Mouse (Mus musculus) myocyte (in vitro differentiated cells): ENCODE results near the gene Sh3kbp1. TPM values are rescaled to one million over a fixed set of nuclear protein-coding genes. Genes with fewer than 3 reads are reported as not detected.

Source experiments
- H3K27me3 ChIP-seq: one replicate; pipeline ENCODE4 v1.6.1; 2011; ENCODE audit not compliant: control insufficient read depth, insufficient read depth, insufficient read length
- H3K36me3 ChIP-seq: one replicate; pipeline ENCODE4 v1.6.1; 2011; ENCODE audit not compliant: control insufficient read depth, insufficient read depth
- H3K4me2 ChIP-seq: one replicate; pipeline ENCODE4 v1.6.1; 2011; ENCODE audit warnings: low read depth, control low read depth
- H3K4me3 ChIP-seq: one replicate; pipeline ENCODE4 v1.5.1; 2011; ENCODE audit warnings: mild to moderate bottlenecking, control low read depth, moderate library complexity
- H3K79me2 ChIP-seq: one replicate; pipeline ENCODE4 v1.6.1; 2011; ENCODE audit not compliant: control insufficient read depth, insufficient read depth
- H3ac ChIP-seq: one replicate; pipeline ENCODE4 v1.6.1; 2011; ENCODE audit not compliant: control insufficient read depth, insufficient read length
- CEBPB ChIP-seq: IDR thresholded peaks from 2 replicates; pipeline ENCODE4 v1.6.1; 2011; ENCODE audit warnings: mild to moderate bottlenecking, moderate library complexity; ENCODE audit not compliant: poor library complexity, insufficient read depth, severe bottlenecking
- E2F4 ChIP-seq: IDR thresholded peaks from one replicate; pipeline ENCODE4 v1.6.1; 2011; ENCODE audit warnings: mild to moderate bottlenecking, control low read depth, moderate library complexity; ENCODE audit not compliant: insufficient read depth
- MAX ChIP-seq: IDR thresholded peaks from one replicate; pipeline ENCODE4 v1.6.1; 2011; ENCODE audit warnings: low read depth, mild to moderate bottlenecking, control low read depth
- MYOD1 ChIP-seq, 3 experiments: IDR thresholded peaks; one replicate each; pipeline ENCODE4 v1.6.1; 2011; ENCODE audit warnings: control low read depth in 2 of 3, low read depth in 2 of 3, mild to moderate bottlenecking in 2 of 3, moderate library complexity in 1 of 3; ENCODE audit not compliant: insufficient read length in 2 of 3, control insufficient read depth in 1 of 3
- MYOG ChIP-seq, 3 experiments: IDR thresholded peaks; one replicate each; pipeline ENCODE4 v1.6.1; 2011; ENCODE audit warnings: control low read depth in 2 of 3, low read depth in 2 of 3, mild to moderate bottlenecking in 2 of 3; ENCODE audit not compliant: insufficient read length in 2 of 3, control insufficient read depth in 1 of 3, insufficient read depth in 1 of 3
- POLR2A ChIP-seq: IDR thresholded peaks from one replicate; pipeline ENCODE4 v1.6.1; 2011; ENCODE audit warnings: low read depth, mild to moderate bottlenecking, control low read depth, moderate library complexity; ENCODE audit not compliant: insufficient read length
- POLR2AphosphoS2 ChIP-seq: IDR thresholded peaks from one replicate; pipeline ENCODE4 v1.6.1; 2011; ENCODE audit warnings: low read depth, control low read depth; ENCODE audit not compliant: insufficient read length
- REST ChIP-seq: IDR thresholded peaks from one replicate; pipeline ENCODE4 v1.6.1; 2011; ENCODE audit warnings: mild to moderate bottlenecking, control low read depth, moderate library complexity; ENCODE audit not compliant: insufficient read depth, insufficient read length
- SRF ChIP-seq: IDR thresholded peaks from one replicate; pipeline ENCODE4 v1.6.1; 2011; ENCODE audit warnings: low read depth; ENCODE audit not compliant: control insufficient read depth, insufficient read length
- TCF12 ChIP-seq: IDR thresholded peaks from one replicate; pipeline ENCODE4 v1.6.1; 2011; ENCODE audit warnings: mild to moderate bottlenecking, control low read depth; ENCODE audit not compliant: poor library complexity, insufficient read depth, severe bottlenecking
- TCF3 ChIP-seq: IDR thresholded peaks from one replicate; pipeline ENCODE4 v1.6.1; 2011; ENCODE audit warnings: low read depth, control low read depth; ENCODE audit not compliant: insufficient read length
- USF1 ChIP-seq: IDR thresholded peaks from one replicate; pipeline ENCODE4 v1.6.1; 2011; ENCODE audit warnings: low read depth, mild to moderate bottlenecking, control low read depth, moderate library complexity
- polyA plus RNA-seq: library from polyadenylated mRNA; unstranded; fragments of >200 nt; fragmentation: generic; extraction: Trizol; gene quantifications from one replicate; pipeline ENCODE4 v1.2.1, GENCODE M21; 2012; ENCODE audit warnings: missing spikeins

Sh3kbp1 gene
- polyA plus RNA-seq, 1 experiment = 31.7 TPM

DNA sequence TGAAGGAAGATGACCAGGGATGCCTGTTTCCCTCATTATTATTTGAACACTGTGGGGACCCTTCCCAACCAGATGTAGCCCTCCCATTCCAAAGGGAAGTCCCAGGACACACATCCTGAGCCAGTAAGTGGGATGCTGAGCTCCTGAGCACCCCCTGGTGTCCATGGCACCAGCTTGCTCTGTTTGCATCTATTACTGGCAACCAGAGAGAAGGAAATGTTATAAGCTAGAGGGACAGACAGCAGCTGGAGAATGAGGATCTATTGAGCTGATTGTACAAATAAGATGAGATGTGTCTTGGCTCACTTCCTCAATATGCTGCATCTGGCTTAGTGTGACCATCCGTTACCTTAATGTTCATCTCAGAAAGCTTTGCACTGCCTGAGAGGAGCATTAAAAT, 124.8 kb downstream of the Sh3kbp1 start:
- H3ac ChIP-seq = no peak overlapping the region
- H3K4me2 ChIP-seq = no peak overlapping the region
- H3K36me3 ChIP-seq = no peaks in the 10 kb centered on the region
- no peak overlapping the region for H3K4me3 ChIP-seq
- H3K27me3 ChIP-seq = no peaks in the 10 kb centered on the region
- TF ChIP-seq TCF3 (no peak), POLR2AphosphoS2 (no peak), CEBPB (no peak), USF1 (no peak), E2F4 (no peak), SRF (no peak), MAX (no peak), REST (no peak), MYOD1 (IDR thresholded peaks at IDR 0.05; ENCODE audit: control insufficient read depth in 1 of 3, insufficient read length in 2 of 3, low read depth in 2 of 3) (no peak), MYOG (IDR thresholded peaks at IDR 0.05; ENCODE audit: control insufficient read depth in 1 of 3, insufficient read depth in 1 of 3, insufficient read length in 2 of 3, low read depth in 2 of 3) (no peak), TCF12 (no peak), POLR2A (no peak)
- peaks cover 24% of the 10 kb centered on the region for H3K79me2 ChIP-seq

GRCm38 (mm10) chrX:159756261-159756660, 129.2 kb downstream of the Sh3kbp1 start:
- no peaks in the 10 kb centered on the region for H3K27me3 ChIP-seq
- TF ChIP-seq CEBPB (no peak), MYOG (IDR thresholded peaks at IDR 0.05; ENCODE audit: control insufficient read depth in 1 of 3, insufficient read depth in 1 of 3, insufficient read length in 2 of 3, low read depth in 2 of 3) (no peak), USF1 (no peak), MAX (no peak), E2F4 (no peak), POLR2A (no peak), REST (no peak), TCF12 (no peak), POLR2AphosphoS2 (no peak), TCF3 (no peak), MYOD1 (IDR thresholded peaks at IDR 0.05; ENCODE audit: control insufficient read depth in 1 of 3, insufficient read length in 2 of 3, low read depth in 2 of 3) (no peak), SRF (no peak)
- peaks cover 10% of the 10 kb centered on the region for H3K79me2 ChIP-seq
- no peaks in the 10 kb centered on the region for H3K36me3 ChIP-seq
- H3K4me3 ChIP-seq = no peak overlapping the region
- no peak overlapping the region for H3ac ChIP-seq
- no peak overlapping the region for H3K4me2 ChIP-seq

DNA sequence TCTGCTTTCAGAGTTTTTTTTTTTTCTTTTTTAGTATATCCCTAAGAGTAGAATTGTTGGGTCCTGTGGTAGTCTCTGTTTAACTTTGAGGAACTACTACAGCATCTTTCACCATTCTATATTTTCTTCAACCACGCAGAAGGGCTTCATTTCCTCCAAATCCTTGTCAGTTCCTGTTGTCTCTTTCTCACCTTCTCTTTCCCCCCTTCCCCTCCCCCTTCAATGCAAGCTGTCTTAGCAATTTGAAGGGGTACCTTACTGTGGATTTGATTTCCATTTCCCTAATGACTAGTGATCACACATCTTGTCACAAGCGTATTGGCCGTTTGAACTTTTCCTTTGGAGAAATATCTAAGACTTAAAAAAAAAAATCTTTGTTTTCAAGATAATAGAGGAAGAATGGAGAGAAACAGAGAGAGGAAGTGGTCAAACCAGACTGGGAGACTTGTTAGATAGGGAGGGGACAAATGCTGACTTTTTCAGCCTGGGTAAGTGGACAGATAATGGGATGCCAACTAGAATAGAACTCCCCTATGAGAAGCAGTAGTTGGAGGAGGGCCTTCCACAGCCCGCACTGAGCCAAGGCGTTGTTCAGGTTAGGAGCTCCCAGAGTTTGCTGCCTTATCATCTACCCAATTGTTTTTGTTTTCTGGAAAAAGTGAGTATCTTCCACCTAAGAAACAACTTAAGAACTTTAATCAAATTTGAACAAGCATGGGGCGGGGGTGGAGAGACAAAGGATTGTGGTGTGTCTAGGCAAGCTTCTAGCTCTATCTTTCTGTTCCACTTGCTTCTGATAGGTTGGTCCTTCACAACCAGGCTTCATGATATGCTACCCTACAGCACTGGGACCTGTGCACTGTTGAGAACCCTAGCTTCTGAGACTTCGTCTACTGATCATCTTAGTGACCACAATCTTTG, 130.1 kb downstream of the Sh3kbp1 start:
- Histone ChIP-seq H3K4me3 (no peak overlapping the region), H3K4me2 (no peak overlapping the region), H3K36me3 (no peaks in the 10 kb centered on the region), H3ac (no peak overlapping the region), H3K79me2 (peaks cover under 1% of the 10 kb centered on the region), H3K27me3 (no peaks in the 10 kb centered on the region)
- TF ChIP-seq REST (no peak), MAX (no peak), POLR2AphosphoS2 (no peak), MYOD1 (IDR thresholded peaks at IDR 0.05; ENCODE audit: control insufficient read depth in 1 of 3, insufficient read length in 2 of 3, low read depth in 2 of 3) (no peak), MYOG (IDR thresholded peaks at IDR 0.05; ENCODE audit: control insufficient read depth in 1 of 3, insufficient read depth in 1 of 3, insufficient read length in 2 of 3, low read depth in 2 of 3) (no peak), CEBPB (no peak), TCF12 (no peak), USF1 (no peak), TCF3 (no peak), SRF (no peak), E2F4 (no peak), POLR2A (no peak)

- H3K79me2 ChIP-seq = no peaks in the 10 kb centered on the region
- no peak overlapping the region for H3ac ChIP-seq
- H3K4me3 ChIP-seq = no peak overlapping the region
- H3K27me3 ChIP-seq = no peaks in the 10 kb centered on the region
- H3K36me3 ChIP-seq = no peaks in the 10 kb centered on the region
- TF ChIP-seq MYOD1 (IDR thresholded peaks at IDR 0.05; ENCODE audit: control insufficient read depth in 1 of 3, insufficient read length in 2 of 3, low read depth in 2 of 3) (no peak), USF1 (no peak), E2F4 (no peak), TCF12 (no peak), CEBPB (no peak), SRF (no peak)
- H3K4me2 ChIP-seq = no peak overlapping the region
Measured at GRCm38 (mm10) chrX:159757854-159758540, 130.9 kb downstream of the Sh3kbp1 start.
